In genomic region chr11:103066191-103067050, GRCm38 (mm10) we compare ENCODE assay signal across 14 mouse cellular contexts. TPM values are rescaled to one million over a fixed set of nuclear protein-coding genes. Genes with fewer than 3 reads are reported as not detected.
DNase-seq lines count a peak whose midpoint lies in the region; ATAC-seq lines count a peak whose summit lies in the region.
"Had no signal": no experiment of that assay in that cellular context is flagged by ENCODE, and none has a peak within 500 bp of the region (broad histone marks: within the 10 kb centered on the region; RNA-seq: fewer than 3 reads in every experiment).

No protein-coding gene starts in this region.

- H3K27ac ChIP-seq in heart, embryonic 11.5 days (ENCODE audit: low read depth, low read length), result no peak overlapping the region
- H3K27ac ChIP-seq in kidney, embryonic 14.5 days (ENCODE audit: low read depth, low read length), result no peak overlapping the region
- H3K27ac ChIP-seq: liver, embryonic 14.5 days; midbrain, embryonic 12.5 days had no signal

- no peak overlapping the region for H3K9ac ChIP-seq in heart, embryonic 11.5 days (ENCODE audit: low read depth, low read length)
- H3K9ac ChIP-seq in kidney, embryonic 14.5 days (ENCODE audit: low read depth, low read length), result no peak overlapping the region
- H3K9ac ChIP-seq: heart, embryonic 13.5 days; liver, embryonic 14.5 days; midbrain, embryonic 12.5 days had no signal

- H3K9me3 ChIP-seq in heart, embryonic 11.5 days (replicated peaks; ENCODE audit: control insufficient read depth, low read length), result no peaks in the 10 kb centered on the region
- no peaks in the 10 kb centered on the region for H3K9me3 ChIP-seq in kidney, embryonic 14.5 days (ENCODE audit: control insufficient read depth, low read length)
- H3K9me3 ChIP-seq: heart, embryonic 13.5 days; midbrain, embryonic 12.5 days had no signal

- ATAC-seq in heart, embryonic 11.5 days (replicated peaks; ENCODE audit: insufficient number of reproducible peaks, low FRiP score, low TSS enrichment), result 0 out of 2 replicates have a peak, but pooled peaks have one; percentile 45
- ATAC-seq in kidney, embryonic 14.5 days (ENCODE audit: low FRiP score, low TSS enrichment), result no peak
- ATAC-seq: forebrain, embryonic 16.5 days had no signal

- no peaks in the 10 kb centered on the region for H3K27me3 ChIP-seq in heart, embryonic 11.5 days (ENCODE audit: control insufficient read depth, insufficient read depth, low read length)
- no peaks in the 10 kb centered on the region for H3K27me3 ChIP-seq in kidney, embryonic 14.5 days (ENCODE audit: control insufficient read depth, insufficient read depth, low read length)
- H3K27me3 ChIP-seq: CH12.LX; heart, embryonic 13.5 days; midbrain, embryonic 12.5 days had no signal

- peaks cover 30% of the 10 kb centered on the region for H3K36me3 ChIP-seq in heart, embryonic 11.5 days (ENCODE audit: control insufficient read depth, insufficient read depth, low read length)
- H3K36me3 ChIP-seq in kidney, embryonic 14.5 days (ENCODE audit: control insufficient read depth, insufficient read depth, low read length), result peaks cover 86% of the 10 kb centered on the region

- no peak for DNase-seq in heart, postnatal 4 days
- peak; percentile 12 to 25 for DNase-seq in kidney, postnatal 36 days
- peak; percentile 2 for DNase-seq in right cerebral cortex, postnatal 14 days
- no peak for DNase-seq in right cerebral cortex, adult 18-20 months
- DNase-seq in thymus, postnatal 0 days (ENCODE audit: low spot score), result no peak
- DNase-seq: cerebellum, postnatal 25 days; thymus, postnatal 36 days had no signal

- peaks cover 6% of the 10 kb centered on the region; the same call in 1 of the 2 replicates for H3K4me1 ChIP-seq in heart, embryonic 11.5 days (ENCODE audit: control insufficient read depth, insufficient read depth, low read length)
- H3K4me1 ChIP-seq in kidney, embryonic 14.5 days (ENCODE audit: control insufficient read depth, insufficient read depth, low read length), result no peaks in the 10 kb centered on the region
- H3K4me1 ChIP-seq: midbrain, embryonic 12.5 days had no signal

- no peak overlapping the region for H3K4me3 ChIP-seq in heart, embryonic 11.5 days (ENCODE audit: low read depth, low read length)
- H3K4me3 ChIP-seq in kidney, embryonic 14.5 days (ENCODE audit: low read length), result no peak overlapping the region
- H3K4me3 ChIP-seq: heart, embryonic 13.5 days; midbrain, embryonic 12.5 days had no signal

- 91% methylated on average over 14 of the region's 14 CpGs for WGBS in heart, embryonic 11.5 days (ENCODE audit: insufficient replicate concordance)
- WGBS in kidney, embryonic 14.5 days, result 95% methylated on average over 14 of the region's 14 CpGs

- H3K4me2 ChIP-seq in heart, embryonic 11.5 days, result no peak overlapping the region
- no peak overlapping the region for H3K4me2 ChIP-seq in kidney, embryonic 14.5 days (replicated peaks; ENCODE audit: low read depth, low read length)
- H3K4me2 ChIP-seq: heart, embryonic 13.5 days; midbrain, embryonic 12.5 days had no signal

RNA-seq across cellular contexts. Expression of gene Plcd3, which starts 35.0 kb away (rescaled TPM):
- 3.0 and 3.5 TPM in 2 replicates for polyA plus RNA-seq in heart, embryonic 11.5 days (2014; fragmentation: Nextera tagmentation; extraction: Ambion mirVana)
- 10 to 100 TPM; 28.0 to 34.8 TPM for total RNA-seq in heart, postnatal 4 days (2021)
- polyA plus RNA-seq in kidney, embryonic 14.5 days (2014; fragmentation: Nextera tagmentation; extraction: Ambion mirVana), result 3.2 and 4.4 TPM in 2 replicates
- 1.2 and 1.3 TPM in 2 replicates for polyA plus RNA-seq in thymus, postnatal 0 days (2015; fragmentation: Nextera tagmentation; extraction: Ambion mirVana)

RNA-seq across cellular contexts. Expression of gene Acbd4, which starts 35.1 kb away (rescaled TPM):
- 11.2 and 11.8 TPM in 2 replicates for polyA plus RNA-seq in heart, embryonic 11.5 days (2014; fragmentation: Nextera tagmentation; extraction: Ambion mirVana)
- 10 to 100 TPM; 25.9 to 29.2 TPM for total RNA-seq in heart, postnatal 4 days (2021)
- polyA plus RNA-seq in kidney, embryonic 14.5 days (2014; fragmentation: Nextera tagmentation; extraction: Ambion mirVana), result 15.8 and 16.9 TPM in 2 replicates
- 22.0 and 23.5 TPM in 2 replicates for polyA plus RNA-seq in thymus, postnatal 0 days (2015; fragmentation: Nextera tagmentation; extraction: Ambion mirVana)

RNA-seq across cellular contexts. Expression of gene Dcakd, which starts 38.3 kb away (rescaled TPM):
- polyA plus RNA-seq in heart, embryonic 11.5 days (2014; fragmentation: Nextera tagmentation; extraction: Ambion mirVana), result 135 and 141 TPM in 2 replicates
- total RNA-seq in heart, postnatal 4 days (2021), result 10 to 100 TPM; 76.4 to 77.9 TPM
- polyA plus RNA-seq in kidney, embryonic 14.5 days (2014; fragmentation: Nextera tagmentation; extraction: Ambion mirVana), result 225 and 229 TPM in 2 replicates
- 31.3 and 39.8 TPM in 2 replicates for polyA plus RNA-seq in thymus, postnatal 0 days (2015; fragmentation: Nextera tagmentation; extraction: Ambion mirVana)

RNA-seq across cellular contexts. Expression of gene Nmt1, which starts 38.4 kb away (rescaled TPM):
- 49.4 and 53.4 TPM in 2 replicates for polyA plus RNA-seq in heart, embryonic 11.5 days (2014; fragmentation: Nextera tagmentation; extraction: Ambion mirVana)
- total RNA-seq in heart, postnatal 4 days (2021), result 10 to 100 TPM; 57.6 to 62.7 TPM
- polyA plus RNA-seq in kidney, embryonic 14.5 days (2014; fragmentation: Nextera tagmentation; extraction: Ambion mirVana), result 54.7 and 63.6 TPM in 2 replicates
- 81.6 and 85.6 TPM in 2 replicates for polyA plus RNA-seq in thymus, postnatal 0 days (2015; fragmentation: Nextera tagmentation; extraction: Ambion mirVana)

RNA-seq across cellular contexts. Expression of gene Hexim1, which starts 49.6 kb away (rescaled TPM):
- 4.2 and 4.4 TPM in 2 replicates for polyA plus RNA-seq in heart, embryonic 11.5 days (2014; fragmentation: Nextera tagmentation; extraction: Ambion mirVana)
- 10 to 100 TPM; 14.8 to 15.7 TPM for total RNA-seq in heart, postnatal 4 days (2021)
- polyA plus RNA-seq in kidney, embryonic 14.5 days (2014; fragmentation: Nextera tagmentation; extraction: Ambion mirVana), result 7.1 and 8.9 TPM in 2 replicates
- polyA plus RNA-seq in thymus, postnatal 0 days (2015; fragmentation: Nextera tagmentation; extraction: Ambion mirVana), result 4.9 and 5.9 TPM in 2 replicates

Comparison
In these comparisons a context has a peak if more than half of its experiments do, and no peak if none do; other contexts are left out.
1. DNase-seq: peak in kidney, postnatal 36 days (2 of 2) and right cerebral cortex, postnatal 14 days (single experiment); none in heart, postnatal 4 days (single experiment), right cerebral cortex, adult 18-20 months (single experiment) and thymus, postnatal 0 days (single experiment).